Mouse (Mus musculus) stomach, postnatal 0 days (tissue): ENCODE data around the gene Tff3.

Experiments
- CTCF ChIP-seq: IDR thresholded peaks from 2 replicates; pipeline ENCODE4 v1.5.1; 2016; ENCODE audit warnings: antibody characterized with exemption, low read depth, mild to moderate bottlenecking, moderate library complexity
- EP300 ChIP-seq: optimal IDR thresholded peaks from 2 replicates; pipeline ENCODE3; 2016; ENCODE audit warnings: antibody characterized with exemption

DNA sequence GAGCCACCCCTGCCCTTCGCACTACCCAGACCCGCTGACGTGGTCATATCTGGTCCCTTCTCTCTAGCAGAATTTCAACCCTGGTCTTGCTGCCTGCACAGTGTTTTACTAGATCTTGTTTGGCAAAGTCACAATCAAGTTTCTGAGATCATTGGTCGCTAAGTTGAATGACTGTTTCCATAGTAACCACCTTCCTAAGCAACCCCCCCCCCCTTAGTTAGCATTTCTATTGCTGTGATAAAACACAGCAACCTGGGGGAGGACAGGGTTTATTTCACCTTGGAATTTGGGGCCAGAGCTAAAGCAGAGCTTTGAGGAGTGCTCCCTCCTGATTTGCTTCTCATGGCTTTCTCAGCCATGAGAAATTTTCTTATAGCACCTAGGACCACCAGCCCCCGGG, 34.7 kb downstream of the Tff3 start:
- TF ChIP-seq CTCF: no peak
- TF ChIP-seq EP300: no peak
